Mouse (Mus musculus) myocyte (in vitro differentiated cells): Measurements from ENCODE around the gene Slc26a9. TPM values are rescaled to one million over a fixed set of nuclear protein-coding genes. Genes with fewer than 3 reads are reported as not detected.
"Not testable (repeated sequence)": the region's sequence is repeated elsewhere in the genome, so short reads cannot be mapped to it uniquely, and the experiment has no call there.

Experiments
- H3K27me3 ChIP-seq: one replicate; pipeline ENCODE4 v1.6.1; 2011; ENCODE audit not compliant: control insufficient read depth, insufficient read depth, insufficient read length
- H3K36me3 ChIP-seq: one replicate; pipeline ENCODE4 v1.6.1; 2011; ENCODE audit not compliant: control insufficient read depth, insufficient read depth
- H3K4me2 ChIP-seq: one replicate; pipeline ENCODE4 v1.6.1; 2011; ENCODE audit warnings: low read depth, control low read depth
- H3K4me3 ChIP-seq: one replicate; pipeline ENCODE4 v1.5.1; 2011; ENCODE audit warnings: mild to moderate bottlenecking, control low read depth, moderate library complexity
- H3K79me2 ChIP-seq: one replicate; pipeline ENCODE4 v1.6.1; 2011; ENCODE audit not compliant: control insufficient read depth, insufficient read depth
- H3ac ChIP-seq: one replicate; pipeline ENCODE4 v1.6.1; 2011; ENCODE audit not compliant: control insufficient read depth, insufficient read length
- CEBPB ChIP-seq: IDR thresholded peaks from 2 replicates; pipeline ENCODE4 v1.6.1; 2011; ENCODE audit warnings: mild to moderate bottlenecking, moderate library complexity; ENCODE audit not compliant: poor library complexity, insufficient read depth, severe bottlenecking
- E2F4 ChIP-seq: IDR thresholded peaks from one replicate; pipeline ENCODE4 v1.6.1; 2011; ENCODE audit warnings: mild to moderate bottlenecking, control low read depth, moderate library complexity; ENCODE audit not compliant: insufficient read depth
- MAX ChIP-seq: IDR thresholded peaks from one replicate; pipeline ENCODE4 v1.6.1; 2011; ENCODE audit warnings: low read depth, mild to moderate bottlenecking, control low read depth
- MYOD1 ChIP-seq, 3 experiments: IDR thresholded peaks; one replicate each; pipeline ENCODE4 v1.6.1; 2011; ENCODE audit warnings: control low read depth in 2 of 3, low read depth in 2 of 3, mild to moderate bottlenecking in 2 of 3, moderate library complexity in 1 of 3; ENCODE audit not compliant: insufficient read length in 2 of 3, control insufficient read depth in 1 of 3
- MYOG ChIP-seq, 3 experiments: IDR thresholded peaks; one replicate each; pipeline ENCODE4 v1.6.1; 2011; ENCODE audit warnings: control low read depth in 2 of 3, low read depth in 2 of 3, mild to moderate bottlenecking in 2 of 3; ENCODE audit not compliant: insufficient read length in 2 of 3, control insufficient read depth in 1 of 3, insufficient read depth in 1 of 3
- POLR2A ChIP-seq: IDR thresholded peaks from one replicate; pipeline ENCODE4 v1.6.1; 2011; ENCODE audit warnings: low read depth, mild to moderate bottlenecking, control low read depth, moderate library complexity; ENCODE audit not compliant: insufficient read length
- POLR2AphosphoS2 ChIP-seq: IDR thresholded peaks from one replicate; pipeline ENCODE4 v1.6.1; 2011; ENCODE audit warnings: low read depth, control low read depth; ENCODE audit not compliant: insufficient read length
- REST ChIP-seq: IDR thresholded peaks from one replicate; pipeline ENCODE4 v1.6.1; 2011; ENCODE audit warnings: mild to moderate bottlenecking, control low read depth, moderate library complexity; ENCODE audit not compliant: insufficient read depth, insufficient read length
- SRF ChIP-seq: IDR thresholded peaks from one replicate; pipeline ENCODE4 v1.6.1; 2011; ENCODE audit warnings: low read depth; ENCODE audit not compliant: control insufficient read depth, insufficient read length
- TCF12 ChIP-seq: IDR thresholded peaks from one replicate; pipeline ENCODE4 v1.6.1; 2011; ENCODE audit warnings: mild to moderate bottlenecking, control low read depth; ENCODE audit not compliant: poor library complexity, insufficient read depth, severe bottlenecking
- TCF3 ChIP-seq: IDR thresholded peaks from one replicate; pipeline ENCODE4 v1.6.1; 2011; ENCODE audit warnings: low read depth, control low read depth; ENCODE audit not compliant: insufficient read length
- USF1 ChIP-seq: IDR thresholded peaks from one replicate; pipeline ENCODE4 v1.6.1; 2011; ENCODE audit warnings: low read depth, mild to moderate bottlenecking, control low read depth, moderate library complexity
- polyA plus RNA-seq: library from polyadenylated mRNA; unstranded; fragments of >200 nt; fragmentation: generic; extraction: Trizol; gene quantifications from one replicate; pipeline ENCODE4 v1.2.1, GENCODE M21; 2012; ENCODE audit warnings: missing spikeins

The Slc26a9 gene
- polyA plus RNA-seq, 1 experiment = not detected

- H3K4me3 ChIP-seq = no peak overlapping the region
- peaks cover 47% of the 10 kb centered on the region for H3K27me3 ChIP-seq
- no peaks in the 10 kb centered on the region for H3K36me3 ChIP-seq
- no peak overlapping the region for H3ac ChIP-seq
- TF ChIP-seq MYOD1 (IDR thresholded peaks at IDR 0.05; ENCODE audit: control insufficient read depth in 1 of 3, insufficient read length in 2 of 3, low read depth in 2 of 3) (no peak), POLR2AphosphoS2 (no peak), E2F4 (no peak), TCF3 (no peak), REST (no peak), MAX (no peak), TCF12 (no peak), MYOG (IDR thresholded peaks at IDR 0.05; ENCODE audit: control insufficient read depth in 1 of 3, insufficient read depth in 1 of 3, insufficient read length in 2 of 3, low read depth in 2 of 3) (no peak), USF1 (no peak), CEBPB (no peak), POLR2A (no peak), SRF (no peak)
- no peaks in the 10 kb centered on the region for H3K79me2 ChIP-seq
- H3K4me2 ChIP-seq = no peak overlapping the region
These were observed 68.9 kb downstream of the Slc26a9 start for GRCm38 (mm10) chr1:131812631-131813295.

- Histone ChIP-seq H3ac (no peak overlapping the region), H3K36me3 (no peaks in the 10 kb centered on the region), H3K27me3 (peaks cover 47% of the 10 kb centered on the region), H3K79me2 (no peaks in the 10 kb centered on the region), H3K4me2 (no peak overlapping the region), H3K4me3 (no peak overlapping the region)
- TF ChIP-seq REST (no peak), POLR2A (no peak)
These were observed 69.9 kb downstream of the Slc26a9 start for GRCm38 (mm10) chr1:131813731-131814130.

GRCm38 (mm10) chr1:131814191-131814590, 70.4 kb downstream of the Slc26a9 start:
- Histone ChIP-seq H3K36me3 (no peaks in the 10 kb centered on the region), H3K79me2 (no peaks in the 10 kb centered on the region), H3K4me2 (no peak overlapping the region), H3K27me3 (peaks cover 49% of the 10 kb centered on the region), H3K4me3 (no peak overlapping the region), H3ac (no peak overlapping the region)
- TF ChIP-seq MYOD1 (IDR thresholded peaks at IDR 0.05; ENCODE audit: control insufficient read depth in 1 of 3, insufficient read length in 2 of 3, low read depth in 2 of 3) (no peak), REST (no peak), TCF3 (no peak), MYOG (IDR thresholded peaks at IDR 0.05; ENCODE audit: control insufficient read depth in 1 of 3, insufficient read depth in 1 of 3, insufficient read length in 2 of 3, low read depth in 2 of 3) (no peak), E2F4 (no peak), POLR2A (no peak), MAX (no peak), SRF (no peak)

- Histone ChIP-seq H3K79me2 (no peaks in the 10 kb centered on the region), H3ac (no peak overlapping the region), H3K27me3 (peaks cover 41% of the 10 kb centered on the region), H3K36me3 (no peaks in the 10 kb centered on the region), H3K4me3 (no peak overlapping the region), H3K4me2 (peak overlapping the region; percentile 26)
- TF ChIP-seq REST (no peak), MAX (no peak), MYOD1 (IDR thresholded peaks at IDR 0.05; ENCODE audit: control insufficient read depth in 1 of 3, insufficient read length in 2 of 3, low read depth in 2 of 3) (no peak), POLR2AphosphoS2 (no peak), E2F4 (no peak), TCF3 (no peak), MYOG (IDR thresholded peaks at IDR 0.05; ENCODE audit: control insufficient read depth in 1 of 3, insufficient read depth in 1 of 3, insufficient read length in 2 of 3, low read depth in 2 of 3) (no peak)
These were observed 73.1 kb downstream of the Slc26a9 start for GRCm38 (mm10) chr1:131816886-131817285.

- Histone ChIP-seq H3K4me2 (peak overlapping the region; percentile 42), H3K27me3 (peaks cover 36% of the 10 kb centered on the region)
- not testable (repeated sequence) for H3K4me3 ChIP-seq, H3ac ChIP-seq, H3K79me2 ChIP-seq, H3K36me3 ChIP-seq
These were observed 76.5 kb downstream of the Slc26a9 start for GRCm38 (mm10) chr1:131820353-131820752.

- TF ChIP-seq MYOG (IDR thresholded peaks at IDR 0.05; ENCODE audit: control insufficient read depth in 1 of 3, insufficient read depth in 1 of 3, insufficient read length in 2 of 3, low read depth in 2 of 3) = peak in 2 of 3 experiments; percentile 72 to 81
- TF ChIP-seq REST = no peak
- TF ChIP-seq MYOD1 (IDR thresholded peaks at IDR 0.05; ENCODE audit: control insufficient read depth in 1 of 3, insufficient read length in 2 of 3, low read depth in 2 of 3) = peak; percentile 89 to 92 (median 91)
- peak; percentile 74 for TF ChIP-seq TCF12
- peak; percentile 81 for TF ChIP-seq TCF3
- TF ChIP-seq SRF = no peak
- H3ac ChIP-seq = no peak overlapping the region
- H3K4me3 ChIP-seq = no peak overlapping the region
- no peaks in the 10 kb centered on the region for H3K79me2 ChIP-seq
- H3K27me3 ChIP-seq = peaks cover 31% of the 10 kb centered on the region
- no peaks in the 10 kb centered on the region for H3K36me3 ChIP-seq
- peak overlapping the region; percentile 42 for H3K4me2 ChIP-seq
These were observed 77.1 kb downstream of the Slc26a9 start for GRCm38 (mm10) chr1:131820887-131821328.
